12 mouse cellular contexts compared by ENCODE assay signal in the genomic region with DNA sequence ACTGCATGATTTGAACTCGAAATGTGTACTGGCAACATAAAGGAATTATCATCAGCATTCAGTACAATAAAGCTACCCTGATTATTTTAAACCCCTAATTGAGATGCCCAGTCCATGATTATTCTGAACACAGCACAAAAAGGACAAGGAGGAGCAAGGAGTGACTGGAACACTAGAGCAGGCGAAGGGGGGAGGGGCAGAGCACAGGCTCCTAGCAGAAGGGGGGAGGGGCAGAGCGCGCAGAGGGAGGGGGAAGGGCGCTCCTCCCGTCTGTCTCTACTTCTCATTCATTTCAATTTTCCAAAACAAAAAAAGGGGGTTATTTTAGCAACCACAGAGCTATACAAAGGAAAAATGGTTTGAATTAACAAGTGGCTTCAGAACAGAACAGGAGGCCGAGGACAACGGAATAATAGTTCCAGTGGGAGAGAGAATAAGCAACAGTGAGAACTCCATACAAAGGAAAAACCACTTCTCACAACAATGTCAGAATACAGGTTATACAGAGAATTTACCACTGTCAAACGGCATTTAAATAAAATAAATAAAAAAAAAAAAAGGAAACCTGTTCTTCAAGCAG.
A peak's percentile ranks its signal among the peaks of the same experiment; 100 is the strongest.
DNase-seq lines count a peak whose midpoint lies in the region; ATAC-seq and TF ChIP-seq lines count a peak whose summit lies in the region.
"Had no signal": no experiment of that assay in that cellular context is flagged by ENCODE, and none has a peak within 500 bp of the region (broad histone marks: within the 10 kb centered on the region; RNA-seq: fewer than 3 reads in every experiment).

No protein-coding gene starts in this region.

- H3K27ac ChIP-seq in heart, embryonic 13.5 days (replicated peaks): no peak overlapping the region
- no peak overlapping the region for H3K27ac ChIP-seq in hindbrain, embryonic 11.5 days (ENCODE audit: low read depth, low read length)
- no peak overlapping the region for H3K27ac ChIP-seq in midbrain, postnatal 0 days (ENCODE audit: low read depth, low read length)
- H3K27ac ChIP-seq: stomach, embryonic 15.5 days had no signal

- no peak for ATAC-seq in heart, embryonic 13.5 days (ENCODE audit: extremely low read depth, insufficient number of reproducible peaks, low FRiP score, low TSS enrichment)
- peak; percentile 76 for ATAC-seq in hindbrain, embryonic 11.5 days (ENCODE audit: low FRiP score)
- ATAC-seq in midbrain, postnatal 0 days (ENCODE audit: low FRiP score): no peak
- ATAC-seq in erythroid progenitor cell, adult 5-6 weeks (replicated peaks; ENCODE audit: low FRiP score, poor library complexity, severe bottlenecking): no peak

- intact Hi-C loops in heart, postnatal 25 days (cut with DNase I): no loop called here

- H3K36me3 ChIP-seq in heart, embryonic 13.5 days: no peaks in the 10 kb centered on the region
- H3K36me3 ChIP-seq in hindbrain, embryonic 11.5 days (ENCODE audit: control insufficient read depth, insufficient read depth, low read length): no peaks in the 10 kb centered on the region
- H3K36me3 ChIP-seq in midbrain, postnatal 0 days (ENCODE audit: insufficient read depth, low read length): peaks cover 11% of the 10 kb centered on the region
- H3K36me3 ChIP-seq: stomach, embryonic 15.5 days had no signal

- H3K4me2 ChIP-seq in heart, embryonic 13.5 days: peak overlapping the region; percentile 36
- no peak overlapping the region; the same call in 1 of the 2 replicates for H3K4me2 ChIP-seq in hindbrain, embryonic 11.5 days (replicated peaks; ENCODE audit: low read depth, low read length)
- peak overlapping the region; percentile 24 for H3K4me2 ChIP-seq in midbrain, postnatal 0 days (ENCODE audit: low read depth, low read length, poor library complexity, severe bottlenecking)
- H3K4me2 ChIP-seq: stomach, embryonic 15.5 days had no signal

- 27% methylated on average over 9 of the region's 9 CpGs for WGBS in heart, embryonic 13.5 days
- 14% methylated on average over 9 of the region's 9 CpGs for WGBS in hindbrain, embryonic 11.5 days
- 11% methylated on average over 9 of the region's 9 CpGs for WGBS in midbrain, postnatal 0 days

- H3K9me3 ChIP-seq in heart, embryonic 13.5 days: no peaks in the 10 kb centered on the region
- no peaks in the 10 kb centered on the region for H3K9me3 ChIP-seq in hindbrain, embryonic 11.5 days (ENCODE audit: control insufficient read depth, low read length)
- H3K9me3 ChIP-seq in midbrain, postnatal 0 days (ENCODE audit: low read length): no peaks in the 10 kb centered on the region
- H3K9me3 ChIP-seq: stomach, embryonic 15.5 days had no signal

- no peak for DNase-seq in heart, postnatal 25 days (ENCODE audit: low spot score)
- peak; percentile 82 for DNase-seq in embryo, embryonic 10.5 days (ENCODE audit: low spot score)
- peak; percentile 82 for DNase-seq in hindbrain, embryonic 11.5 days (ENCODE audit: low spot score)
- peak; percentile 57 for DNase-seq in midbrain, postnatal 0 days (ENCODE audit: low spot score)
- DNase-seq in thymus, postnatal 10 days (ENCODE audit: low spot score in 2 of 2): no peak
- no peak for DNase-seq in urinary bladder, postnatal 10 days (ENCODE audit: low spot score)
- DNase-seq: adrenal gland, postnatal 36 days; kidney, adult 11 months had no signal

- H3K9ac ChIP-seq in heart, embryonic 13.5 days: no peak overlapping the region
- H3K9ac ChIP-seq in hindbrain, embryonic 11.5 days (ENCODE audit: low read depth, low read length): no peak overlapping the region
- H3K9ac ChIP-seq in midbrain, postnatal 0 days (replicated peaks; ENCODE audit: low read length, poor library complexity, severe bottlenecking): no peak overlapping the region
- H3K9ac ChIP-seq: stomach, embryonic 15.5 days had no signal

- TF ChIP-seq CTCF in midbrain, postnatal 0 days (IDR thresholded peaks at IDR 0.05): no peak

- no peaks in the 10 kb centered on the region for H3K27me3 ChIP-seq in heart, embryonic 13.5 days (replicated peaks)
- H3K27me3 ChIP-seq in hindbrain, embryonic 11.5 days (ENCODE audit: control insufficient read depth, insufficient read depth, low read length): no peaks in the 10 kb centered on the region
- no peaks in the 10 kb centered on the region for H3K27me3 ChIP-seq in midbrain, postnatal 0 days (ENCODE audit: insufficient read depth, low read length)
- H3K27me3 ChIP-seq: stomach, embryonic 15.5 days had no signal

- H3K4me1 ChIP-seq in heart, embryonic 13.5 days: peaks cover 4% of the 10 kb centered on the region; the same call in 1 of the 2 replicates
- no peaks in the 10 kb centered on the region for H3K4me1 ChIP-seq in hindbrain, embryonic 11.5 days (replicated peaks; ENCODE audit: control insufficient read depth, insufficient read depth, low read length)
- no peaks in the 10 kb centered on the region for H3K4me1 ChIP-seq in midbrain, postnatal 0 days (ENCODE audit: insufficient read depth, low read length)

- no peak overlapping the region for H3K4me3 ChIP-seq in heart, embryonic 13.5 days
- H3K4me3 ChIP-seq in hindbrain, embryonic 11.5 days (ENCODE audit: low read depth, low read length): no peak overlapping the region
- H3K4me3 ChIP-seq in midbrain, postnatal 0 days (ENCODE audit: low read depth, low read length): no peak overlapping the region
- H3K4me3 ChIP-seq: erythroblast, embryonic 14.5 days; stomach, embryonic 15.5 days had no signal

Comparison
In these comparisons a context has a peak if more than half of its experiments do, and no peak if none do; other contexts are left out.
1. DNase-seq: peak in embryo, embryonic 10.5 days (single experiment), hindbrain, embryonic 11.5 days (single experiment) and midbrain, postnatal 0 days (single experiment); none in heart, postnatal 25 days (single experiment), thymus, postnatal 10 days (0 of 2) and urinary bladder, postnatal 10 days (single experiment).